Mouse (Mus musculus) neural tube, embryonic 14.5 days (tissue): Measurements from ENCODE around the gene Gm45753. TPM values are rescaled to one million over a fixed set of nuclear protein-coding genes. Genes with fewer than 3 reads are reported as not detected.

Experiments used
- ATAC-seq: fragments of 200-750 bp; cut with Nextera tagmentation; 2 replicates; pipeline ENCODE4 v1.8.0; 2017; ENCODE audit warnings: low read depth, mild to moderate bottlenecking, moderate TSS enrichment, moderate library complexity
- H3K27ac ChIP-seq: fragments of 300-500 bp; sonication (generic); 2 replicates; pipeline ENCODE4 v1.5.1; 2014; ENCODE audit warnings: low read depth, mild to moderate bottlenecking, control low read depth, low read length, moderate library complexity, mixed read lengths
- H3K27me3 ChIP-seq: fragments of 300-500 bp; sonication (generic); 2 replicates; pipeline ENCODE4 v1.6.1; 2014; ENCODE audit warnings: low read length; ENCODE audit not compliant: control insufficient read depth, insufficient read depth
- H3K36me3 ChIP-seq: fragments of 300-500 bp; sonication (generic); 2 replicates; pipeline ENCODE4 v1.6.1; 2014; ENCODE audit warnings: low read length, mixed read lengths; ENCODE audit not compliant: control insufficient read depth, insufficient read depth
- H3K4me1 ChIP-seq: fragments of 300-500 bp; sonication (generic); 2 replicates; pipeline ENCODE4 v1.6.1; 2014; ENCODE audit warnings: low read length; ENCODE audit not compliant: control insufficient read depth, insufficient read depth
- H3K4me2 ChIP-seq: fragments of 300-500 bp; sonication (generic); 2 replicates; pipeline ENCODE4 v1.6.1; 2014; ENCODE audit warnings: mild to moderate bottlenecking, low read depth, low read length, control low read depth
- H3K4me3 ChIP-seq: fragments of 300-500 bp; sonication (generic); 2 replicates; pipeline ENCODE4 v1.5.1; 2014; ENCODE audit warnings: low read depth, low read length, control low read depth, mixed read lengths
- H3K9ac ChIP-seq: fragments of 300-500 bp; sonication (generic); replicated peaks from 2 replicates; pipeline ENCODE4 v1.6.1; 2014; ENCODE audit warnings: low read depth, mild to moderate bottlenecking, control low read depth, low read length, mixed read lengths
- H3K9me3 ChIP-seq: fragments of 300-500 bp; sonication (generic); 2 replicates; pipeline ENCODE4 v1.6.1; 2016; ENCODE audit warnings: low read length; ENCODE audit not compliant: control insufficient read depth
- WGBS: fragments of 180-500 bp; shearing (Covaris S2); extraction: QIAGEN DNeasy Blood & Tissue Kit; methylation state at CpG from one replicate; pipeline ENCODE4 v1.1.7; 2014; 5-methylcytosine and 5-hydroxymethylcytosine counted together
- polyA plus RNA-seq: library from polyadenylated mRNA; unstranded; fragments of >200 nt; fragmentation: Nextera tagmentation; extraction: Ambion mirVana; gene quantifications from 2 replicates; pipeline ENCODE4 v1.2.1, GENCODE M21; 2014

The Gm45753 gene
- not detected in 2 replicates for polyA plus RNA-seq

DNA sequence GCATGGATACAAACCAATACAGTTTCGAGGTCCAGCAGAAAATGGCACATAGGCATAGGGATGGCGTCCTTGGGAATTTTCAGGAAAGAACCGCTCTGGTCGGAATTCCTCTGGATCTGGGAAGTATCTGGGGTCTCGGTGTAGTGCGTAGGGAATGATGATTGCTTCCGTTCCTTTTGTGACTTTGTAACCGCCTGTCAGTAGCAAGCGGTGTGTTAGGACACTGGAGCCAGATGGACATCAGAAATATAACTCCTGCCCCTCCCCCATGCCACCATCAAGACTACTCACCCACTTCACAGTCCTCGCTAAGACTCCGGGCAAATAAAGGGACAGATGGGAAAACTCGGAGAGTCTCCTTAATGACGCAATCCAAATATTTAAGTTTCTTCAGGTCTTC is at the start of gene Gm45753:
TSS of gene Gm45753 (minus strand) at position 101 of the 400 bp plus-strand sequence.
- ATAC-seq: no peak
- no peak within 1 kb of the TSS for H3K9ac ChIP-seq
- 90% methylated on average over 13 of the region's 13 CpGs for WGBS
- no peaks in the 10 kb centered on the region for H3K27me3 ChIP-seq
- H3K4me1 ChIP-seq: no peaks in the 10 kb centered on the region
- H3K4me3 ChIP-seq: no peak within 1 kb of the TSS
- H3K4me2 ChIP-seq: no peak within 1 kb of the TSS
- no peaks in the 10 kb centered on the region for H3K36me3 ChIP-seq
- no peak within 1 kb of the TSS for H3K27ac ChIP-seq
- no peaks in the 10 kb centered on the region for H3K9me3 ChIP-seq

GRCm38 (mm10) chr8:45355809-45356208 is 47.5 kb upstream of the Gm45753 start:
- Histone ChIP-seq H3K4me1 (no peaks in the 10 kb centered on the region), H3K9ac (no peak overlapping the region), H3K36me3 (no peaks in the 10 kb centered on the region), H3K27ac (no peak overlapping the region), H3K4me2 (no peak overlapping the region), H3K9me3 (no peaks in the 10 kb centered on the region), H3K4me3 (no peak overlapping the region), H3K27me3 (no peaks in the 10 kb centered on the region)
- 85% methylated on average over 6 of the region's 6 CpGs for WGBS
- no peak for ATAC-seq

DNA sequence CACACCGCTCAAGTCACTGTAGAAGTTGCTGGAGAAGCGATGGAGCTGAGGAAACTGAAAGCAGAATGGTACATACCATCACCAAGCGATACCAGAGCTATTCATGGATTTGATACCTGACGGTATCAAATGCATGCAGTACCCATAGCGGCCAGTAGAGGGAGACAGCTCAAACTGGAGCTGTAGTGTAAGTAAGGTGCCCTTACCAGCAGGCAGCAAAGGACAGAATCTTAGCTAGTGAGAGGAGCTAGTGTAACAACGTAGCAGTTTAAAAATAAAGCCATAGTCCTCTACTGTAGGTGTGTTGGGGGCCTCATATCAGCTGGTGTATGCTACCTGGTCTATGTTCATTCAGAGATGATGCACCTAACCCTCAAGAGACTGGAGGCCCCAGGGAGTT is 36.8 kb upstream of the Gm45753 start:
- ATAC-seq: peak; percentile 63; the same call in 1 of the 2 replicates
- Histone ChIP-seq H3K4me2 (no peak overlapping the region), H3K36me3 (no peaks in the 10 kb centered on the region), H3K27me3 (no peaks in the 10 kb centered on the region), H3K9ac (no peak overlapping the region), H3K27ac (no peak overlapping the region), H3K4me3 (no peak overlapping the region), H3K4me1 (no peaks in the 10 kb centered on the region), H3K9me3 (no peaks in the 10 kb centered on the region)
- WGBS: 22% methylated on average over 6 of the region's 6 CpGs

DNA sequence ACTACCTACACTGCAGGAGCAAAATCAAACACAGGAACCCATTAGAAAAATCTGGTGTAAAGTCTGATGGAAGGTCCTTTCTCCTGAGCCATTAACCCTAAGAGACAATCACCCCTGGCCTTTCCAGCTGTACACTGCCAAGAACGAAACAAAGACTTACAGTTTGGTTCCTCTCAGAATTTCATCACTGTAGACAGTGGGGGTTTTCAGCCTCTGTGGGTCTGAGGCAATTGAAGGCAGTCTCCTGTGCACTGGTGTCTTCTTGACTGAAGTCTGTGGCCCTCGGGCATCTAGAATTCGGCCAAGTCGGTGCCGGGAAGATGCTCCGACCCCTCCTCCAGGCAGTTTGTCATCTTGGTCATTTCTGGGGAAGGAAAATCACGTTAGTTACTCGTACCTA is 36.0 kb upstream of the Gm45753 start:
- Histone ChIP-seq H3K9ac (no peak overlapping the region), H3K36me3 (no peaks in the 10 kb centered on the region), H3K4me3 (no peak overlapping the region), H3K27ac (no peak overlapping the region), H3K4me2 (no peak overlapping the region), H3K9me3 (no peaks in the 10 kb centered on the region), H3K4me1 (no peaks in the 10 kb centered on the region), H3K27me3 (no peaks in the 10 kb centered on the region)
- ATAC-seq: no peak
- 88% methylated on average over 8 of the region's 8 CpGs for WGBS

DNA sequence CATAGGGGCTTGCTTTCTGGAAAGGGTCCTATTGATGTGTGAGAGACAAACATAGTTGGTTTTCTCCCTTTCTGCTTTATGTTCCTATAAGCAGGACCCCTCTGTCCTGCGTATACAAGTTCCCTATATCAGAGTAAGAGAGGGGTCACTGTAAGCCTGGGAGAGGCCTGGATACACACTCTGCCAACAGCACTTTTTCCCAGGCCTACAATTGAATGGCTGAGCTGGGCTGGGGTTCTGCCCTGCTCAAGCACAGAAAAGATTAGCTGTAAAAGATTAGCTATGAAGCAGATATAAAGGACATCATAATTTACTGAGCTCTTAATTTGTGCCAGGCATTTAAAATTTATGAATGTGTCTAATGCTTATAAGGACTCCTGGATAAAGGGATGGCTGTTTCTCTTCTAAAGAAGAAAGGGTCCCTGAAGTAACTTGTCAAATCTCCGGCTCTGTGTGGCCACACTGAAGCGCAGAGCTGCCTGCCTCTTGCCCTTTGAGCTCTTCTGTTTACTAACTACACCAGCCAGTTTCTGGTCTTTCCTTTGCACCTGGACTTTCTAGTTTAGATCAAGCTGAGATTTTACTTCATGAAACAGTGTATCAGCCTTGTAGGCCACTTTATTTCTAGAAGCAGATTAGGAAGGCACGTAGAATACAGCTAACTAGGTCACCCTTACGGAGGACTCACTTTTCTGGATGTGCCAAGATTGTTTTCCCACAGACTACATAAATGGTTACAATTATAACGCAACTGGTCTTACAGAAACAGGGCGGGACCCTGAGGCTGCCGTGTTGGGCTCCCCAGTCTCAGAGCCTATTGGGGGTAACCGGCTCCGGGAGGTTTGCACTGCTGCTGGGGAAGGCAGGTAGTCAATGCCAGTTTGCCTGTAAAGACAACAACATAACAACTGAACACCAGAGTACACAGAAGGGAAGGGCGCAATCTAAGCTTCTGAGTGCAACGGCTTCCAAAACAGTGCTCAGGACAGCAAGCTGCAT is 33.7 kb upstream of the Gm45753 start:
- Histone ChIP-seq H3K9ac (no peak overlapping the region), H3K4me1 (no peaks in the 10 kb centered on the region), H3K4me2 (no peak overlapping the region), H3K36me3 (no peaks in the 10 kb centered on the region), H3K27me3 (no peaks in the 10 kb centered on the region), H3K9me3 (no peaks in the 10 kb centered on the region), H3K27ac (no peak overlapping the region), H3K4me3 (no peak overlapping the region)
- WGBS: 80% methylated on average over 12 of the region's 12 CpGs
- no peak for ATAC-seq

GRCm38 (mm10) chr8:45333493-45333892 is 25.2 kb upstream of the Gm45753 start:
- peak overlapping the region; percentile 96 for H3K4me2 ChIP-seq
- H3K27me3 ChIP-seq: peaks cover 4% of the 10 kb centered on the region; the same call in 1 of the 2 replicates
- WGBS: 4% methylated on average over 8 of the region's 8 CpGs
- no peak overlapping the region for H3K27ac ChIP-seq
- no peaks in the 10 kb centered on the region for H3K9me3 ChIP-seq
- ATAC-seq: peak; percentile 42; the same call in 1 of the 2 replicates
- H3K4me3 ChIP-seq: peak overlapping the region; percentile 59
- H3K36me3 ChIP-seq: no peaks in the 10 kb centered on the region
- no peaks in the 10 kb centered on the region; the same call in 1 of the 2 replicates for H3K4me1 ChIP-seq
- H3K9ac ChIP-seq: peak overlapping the region; percentile 52; the same call in 1 of the 2 replicates

DNA sequence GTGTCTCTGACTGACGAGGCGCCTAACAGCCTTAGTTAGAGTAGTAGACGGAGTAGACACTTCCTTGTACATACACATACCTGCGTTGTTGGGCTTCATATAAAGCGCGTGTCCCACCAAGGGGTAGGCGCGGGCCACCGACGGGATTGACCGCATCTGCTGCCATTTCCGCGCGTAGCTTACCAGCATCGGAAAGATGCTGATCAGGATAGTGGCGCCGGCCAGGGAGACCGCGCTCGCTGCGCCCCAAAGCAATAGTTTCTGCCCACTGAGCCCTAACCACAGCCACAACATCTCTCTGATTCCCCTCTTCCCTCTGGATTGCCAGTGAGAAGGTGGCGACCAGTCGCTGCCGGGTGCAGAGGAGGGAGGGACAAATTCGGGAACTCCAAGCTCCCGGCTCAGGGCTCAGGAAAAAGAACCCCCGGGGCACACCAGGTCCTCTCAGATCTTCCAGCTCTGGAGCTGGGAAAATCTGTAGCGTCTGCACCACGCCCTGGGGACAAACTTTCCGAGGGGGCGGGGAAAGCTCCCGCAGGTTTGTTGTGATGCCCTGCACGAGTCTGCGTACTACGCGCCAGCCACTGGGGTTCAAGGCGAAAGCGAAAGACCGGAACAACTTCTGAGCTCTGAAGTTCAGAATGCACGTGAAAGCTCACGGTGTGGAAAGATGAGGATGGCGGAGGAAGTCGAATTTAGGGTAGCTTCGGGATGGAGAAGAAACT is 24.6 kb upstream of the Gm45753 start, which contains the start of gene Cyp4v3:
TSS of gene Cyp4v3 (minus strand) at position 532 of the 725 bp plus-strand sequence.
- Histone ChIP-seq H3K27me3 (peaks cover 4% of the 10 kb centered on the region; the same call in 1 of the 2 replicates), H3K36me3 (no peaks in the 10 kb centered on the region), H3K4me2 (peak within 1 kb of the TSS; percentile 96), H3K9me3 (no peaks in the 10 kb centered on the region), H3K9ac (peak within 1 kb of the TSS; percentile 52), H3K4me1 (no peaks in the 10 kb centered on the region; the same call in 1 of the 2 replicates), H3K27ac (no peak within 1 kb of the TSS), H3K4me3 (peak within 1 kb of the TSS; percentile 59)
- WGBS: under 1% methylated on average over 44 of the region's 44 CpGs
- ATAC-seq: peak; percentile 76; the same call in 1 of the 2 replicates

GRCm38 (mm10) chr8:45330856-45331255 is 22.6 kb upstream of the Gm45753 start:
- Histone ChIP-seq H3K9ac (no peak overlapping the region), H3K9me3 (no peaks in the 10 kb centered on the region), H3K4me1 (no peaks in the 10 kb centered on the region; the same call in 1 of the 2 replicates), H3K4me3 (no peak overlapping the region), H3K27ac (no peak overlapping the region), H3K36me3 (no peaks in the 10 kb centered on the region), H3K4me2 (no peak overlapping the region), H3K27me3 (peaks cover 4% of the 10 kb centered on the region; the same call in 1 of the 2 replicates)
- ATAC-seq: no peak
- 81% methylated on average over 3 of the region's 3 CpGs for WGBS
